Mouse (Mus musculus) limb, embryonic 10.5 days (tissue): ENCODE results near the gene Peli2. TPM values are rescaled to one million over a fixed set of nuclear protein-coding genes. Genes with fewer than 3 reads are reported as not detected.

Experiments
- DNase-seq: peaks from one replicate; pipeline ENCODE4 v3.0.0-alpha.2; 2017; ENCODE audit warnings: low spot score
- H3K27ac ChIP-seq: fragments of 300-500 bp; sonication (generic); 2 replicates; pipeline ENCODE4 v1.5.1; 2016; ENCODE audit warnings: mild to moderate bottlenecking
- H3K27me3 ChIP-seq: fragments of 300-500 bp; sonication (generic); 2 replicates; pipeline ENCODE4 v1.6.1; 2016; ENCODE audit warnings: low read depth, mild to moderate bottlenecking; ENCODE audit not compliant: poor library complexity, severe bottlenecking
- H3K36me3 ChIP-seq: fragments of 300-500 bp; sonication (generic); 2 replicates; pipeline ENCODE4 v1.6.1; 2016; ENCODE audit warnings: mild to moderate bottlenecking, moderate library complexity
- H3K4me1 ChIP-seq: fragments of 300-500 bp; sonication (generic); 2 replicates; pipeline ENCODE4 v1.6.1; 2016
- H3K4me3 ChIP-seq: fragments of 300-500 bp; sonication (generic); 2 replicates; pipeline ENCODE4 v1.5.1; 2016; ENCODE audit warnings: mild to moderate bottlenecking, moderate library complexity
- H3K9me3 ChIP-seq: fragments of 300-500 bp; sonication (generic); replicated peaks from 2 replicates; pipeline ENCODE4 v1.6.1; 2016; ENCODE audit warnings: mild to moderate bottlenecking
- WGBS: fragments of 180-500 bp; shearing (Covaris S2); methylation state at CpG from one replicate; pipeline ENCODE4 v1.1.7; 2016; 5-methylcytosine and 5-hydroxymethylcytosine counted together
- polyA plus RNA-seq: library from polyadenylated mRNA; unstranded; fragments of >200 nt; fragmentation: Nextera tagmentation; extraction: Ambion mirVana; gene quantifications from 2 replicates; pipeline ENCODE4 v1.2.1, GENCODE M21; 2016

Peli2 gene
- polyA plus RNA-seq, 1 experiment from 2014 or later: 7.3 TPM

- no peaks in the 10 kb centered on the region for H3K27me3 ChIP-seq
- no peak overlapping the region for H3K27ac ChIP-seq
- no peaks in the 10 kb centered on the region; the same call in 1 of the 2 replicates for H3K36me3 ChIP-seq
- no peak overlapping the region for H3K4me3 ChIP-seq
- H3K9me3 ChIP-seq: no peaks in the 10 kb centered on the region
- no peak for DNase-seq
- 94% methylated on average over 1 of the region's 1 CpGs for WGBS
- H3K4me1 ChIP-seq: peaks cover 12% of the 10 kb centered on the region; the same call in 1 of the 2 replicates
These were observed 103.6 kb downstream of the Peli2 start for GRCm38 (mm10) chr14:48224203-48224602.

GRCm38 (mm10) chr14:48224861-48225300 is 104.3 kb downstream of the Peli2 start:
- Histone ChIP-seq H3K27me3 (no peaks in the 10 kb centered on the region), H3K9me3 (no peaks in the 10 kb centered on the region), H3K36me3 (no peaks in the 10 kb centered on the region; the same call in 1 of the 2 replicates), H3K27ac (no peak overlapping the region), H3K4me3 (no peak overlapping the region), H3K4me1 (peaks cover 12% of the 10 kb centered on the region; the same call in 1 of the 2 replicates)
- no peak for DNase-seq
- 57% methylated on average over 5 of the region's 5 CpGs for WGBS

- no peaks in the 10 kb centered on the region for H3K27me3 ChIP-seq
- 66% methylated on average over 7 of the region's 7 CpGs for WGBS
- DNase-seq: no peak
- H3K36me3 ChIP-seq: no peaks in the 10 kb centered on the region; the same call in 1 of the 2 replicates
- no peak overlapping the region for H3K27ac ChIP-seq
- peaks cover 12% of the 10 kb centered on the region; the same call in 1 of the 2 replicates for H3K4me1 ChIP-seq
- H3K9me3 ChIP-seq: no peaks in the 10 kb centered on the region
- no peak overlapping the region for H3K4me3 ChIP-seq
These were observed 105.3 kb downstream of the Peli2 start for GRCm38 (mm10) chr14:48225810-48226446.

- no peak for DNase-seq
- Histone ChIP-seq H3K27me3 (no peaks in the 10 kb centered on the region), H3K27ac (no peak overlapping the region), H3K4me1 (peaks cover 12% of the 10 kb centered on the region; the same call in 1 of the 2 replicates), H3K4me3 (no peak overlapping the region), H3K9me3 (no peaks in the 10 kb centered on the region), H3K36me3 (no peaks in the 10 kb centered on the region; the same call in 1 of the 2 replicates)
- WGBS: 96% methylated on average over 10 of the region's 10 CpGs
These were observed 106.1 kb downstream of the Peli2 start for GRCm38 (mm10) chr14:48226759-48227158.

- 88% methylated on average over 20 of the region's 20 CpGs for WGBS
- Histone ChIP-seq H3K27ac (no peak overlapping the region), H3K4me1 (peaks cover 10% of the 10 kb centered on the region), H3K9me3 (no peaks in the 10 kb centered on the region), H3K36me3 (no peaks in the 10 kb centered on the region), H3K4me3 (no peak overlapping the region), H3K27me3 (no peaks in the 10 kb centered on the region)
- DNase-seq: no peak
These were observed 114.3 kb downstream of the Peli2 start for GRCm38 (mm10) chr14:48234785-48235519.

- Histone ChIP-seq H3K4me1 (no peaks in the 10 kb centered on the region), H3K4me3 (no peak overlapping the region), H3K9me3 (no peaks in the 10 kb centered on the region), H3K27me3 (no peaks in the 10 kb centered on the region), H3K36me3 (peaks cover 5% of the 10 kb centered on the region; the same call in 1 of the 2 replicates), H3K27ac (no peak overlapping the region)
- WGBS: 91% methylated on average over 7 of the region's 7 CpGs
- no peak for DNase-seq
These were observed 120.7 kb downstream of the Peli2 start for GRCm38 (mm10) chr14:48241335-48241734.

GRCm38 (mm10) chr14:48246236-48246635 is 125.6 kb downstream of the Peli2 start:
- Histone ChIP-seq H3K9me3 (no peaks in the 10 kb centered on the region), H3K27ac (no peak overlapping the region; the same call in 1 of the 2 replicates), H3K36me3 (peaks cover 5% of the 10 kb centered on the region; the same call in 1 of the 2 replicates), H3K4me1 (no peaks in the 10 kb centered on the region), H3K27me3 (no peaks in the 10 kb centered on the region), H3K4me3 (no peak overlapping the region)
- no peak for DNase-seq
- 75% methylated on average over 3 of the region's 3 CpGs for WGBS

GRCm38 (mm10) chr14:48246963-48247362 is 126.3 kb downstream of the Peli2 start:
- Histone ChIP-seq H3K4me3 (no peak overlapping the region), H3K27me3 (no peaks in the 10 kb centered on the region), H3K36me3 (peaks cover 5% of the 10 kb centered on the region; the same call in 1 of the 2 replicates), H3K9me3 (no peaks in the 10 kb centered on the region), H3K4me1 (peaks cover 5% of the 10 kb centered on the region; the same call in 1 of the 2 replicates), H3K27ac (no peak overlapping the region)
- WGBS: 94% methylated on average over 9 of the region's 9 CpGs
- no peak for DNase-seq

- H3K4me3 ChIP-seq: no peak overlapping the region
- H3K4me1 ChIP-seq: peaks cover 5% of the 10 kb centered on the region; the same call in 1 of the 2 replicates
- H3K9me3 ChIP-seq: no peaks in the 10 kb centered on the region
- WGBS: 90% methylated on average over 2 of the region's 2 CpGs
- H3K36me3 ChIP-seq: peaks cover 7% of the 10 kb centered on the region; the same call in 1 of the 2 replicates
- H3K27me3 ChIP-seq: no peaks in the 10 kb centered on the region
- DNase-seq: no peak
- no peak overlapping the region for H3K27ac ChIP-seq
These were observed 128.8 kb downstream of the Peli2 start for GRCm38 (mm10) chr14:48249459-48249858.

- 93% methylated on average over 9 of the region's 9 CpGs for WGBS
- Histone ChIP-seq H3K36me3 (peaks cover 6% of the 10 kb centered on the region; the same call in 1 of the 2 replicates), H3K4me1 (peaks cover 5% of the 10 kb centered on the region; the same call in 1 of the 2 replicates), H3K27ac (no peak overlapping the region), H3K4me3 (no peak overlapping the region), H3K27me3 (no peaks in the 10 kb centered on the region), H3K9me3 (no peaks in the 10 kb centered on the region)
- DNase-seq: no peak
These were observed 129.3 kb downstream of the Peli2 start for GRCm38 (mm10) chr14:48249909-48250308.

GRCm38 (mm10) chr14:48251381-48251979 is 130.9 kb downstream of the Peli2 start:
- Histone ChIP-seq H3K9me3 (no peaks in the 10 kb centered on the region), H3K27me3 (no peaks in the 10 kb centered on the region), H3K36me3 (peaks cover 9% of the 10 kb centered on the region; the same call in 1 of the 2 replicates), H3K4me3 (no peak overlapping the region), H3K4me1 (peaks cover 20% of the 10 kb centered on the region), H3K27ac (no peak overlapping the region)
- DNase-seq: no peak
- 52% methylated on average over 9 of the region's 9 CpGs for WGBS

- Histone ChIP-seq H3K4me3 (no peak overlapping the region), H3K36me3 (peaks cover 10% of the 10 kb centered on the region; the same call in 1 of the 2 replicates), H3K9me3 (no peaks in the 10 kb centered on the region), H3K27me3 (no peaks in the 10 kb centered on the region), H3K27ac (no peak overlapping the region), H3K4me1 (peaks cover 24% of the 10 kb centered on the region)
- 82% methylated on average over 10 of the region's 10 CpGs for WGBS
- no peak for DNase-seq
These were observed 132.6 kb downstream of the Peli2 start for GRCm38 (mm10) chr14:48253183-48253582.
